Mouse (Mus musculus): ENCODE results near the gene Vps35.

The Vps35 gene

DNA sequence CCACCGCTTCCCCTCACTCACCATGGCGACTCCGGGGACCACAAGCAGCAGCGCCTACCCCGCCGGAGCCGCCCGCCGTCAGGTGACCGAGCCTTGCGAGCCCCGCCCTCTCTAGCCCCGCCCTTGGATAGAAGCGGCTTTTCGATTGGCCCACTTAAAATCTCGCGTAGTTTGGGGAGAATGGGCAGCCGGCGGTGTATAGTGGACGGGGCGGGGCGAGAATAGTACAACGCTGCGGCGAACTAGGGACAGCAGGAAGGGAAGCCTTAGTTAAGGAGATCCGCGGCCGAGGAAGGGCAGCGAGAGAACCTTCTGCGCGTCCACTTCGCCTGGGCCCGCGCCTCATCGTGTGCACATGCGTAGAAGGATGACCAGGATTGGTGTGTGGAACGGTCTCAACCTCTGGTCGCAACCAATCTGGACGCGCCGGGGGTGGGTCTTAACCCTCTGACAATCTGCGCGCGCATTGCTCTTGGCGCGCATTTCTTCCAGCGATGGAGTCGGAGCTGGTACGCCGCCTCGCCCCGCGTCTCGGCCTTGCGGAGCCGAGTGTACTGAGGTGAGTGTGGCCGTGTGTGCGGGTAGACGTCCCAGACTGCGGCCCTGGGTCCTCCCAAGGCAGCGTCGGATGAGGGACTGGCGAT is at the start of gene Vps35, which contains the start of gene Orc6:
TSS of gene Vps35 (minus strand) at position 369 of the 644 bp plus-strand sequence.
TSS of gene Orc6 (plus strand) at position 199 of the 644 bp plus-strand sequence.
- DNase-seq, result peak; percentile 96

DNA sequence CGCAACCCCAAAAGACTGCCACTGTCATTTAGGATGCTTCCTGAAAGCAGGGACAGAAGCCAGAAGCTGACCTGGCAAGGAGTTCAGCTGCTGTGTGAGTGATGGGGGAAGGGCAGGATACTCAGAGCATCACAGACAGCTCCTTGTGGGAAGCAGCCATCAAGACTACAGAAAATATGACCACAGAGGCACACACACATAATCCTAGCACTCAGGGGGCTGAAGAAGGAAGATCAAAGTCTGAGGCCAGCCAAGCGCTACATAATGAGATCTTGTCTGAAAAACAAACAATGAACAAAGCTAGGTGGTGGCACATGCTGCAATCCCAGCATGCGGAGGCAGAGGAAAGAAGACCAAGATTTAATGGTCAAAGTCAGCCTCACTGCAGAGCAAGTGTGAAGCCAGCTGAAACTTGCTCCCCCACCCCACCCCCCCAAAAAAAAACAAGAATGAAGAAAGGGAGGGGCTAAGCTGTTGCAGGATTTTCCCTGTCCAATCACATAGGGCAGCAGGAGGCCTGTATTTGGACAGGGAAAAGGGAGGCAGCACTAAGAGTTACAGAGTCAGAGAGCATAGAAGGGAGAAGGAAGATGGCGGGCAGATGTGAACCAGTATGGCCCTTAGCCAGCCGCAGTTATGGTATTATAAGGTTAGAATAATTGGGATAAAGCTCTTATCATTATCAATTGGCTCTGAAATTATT is 40.4 kb upstream of the Vps35 start:
- no peak for DNase-seq

DNA sequence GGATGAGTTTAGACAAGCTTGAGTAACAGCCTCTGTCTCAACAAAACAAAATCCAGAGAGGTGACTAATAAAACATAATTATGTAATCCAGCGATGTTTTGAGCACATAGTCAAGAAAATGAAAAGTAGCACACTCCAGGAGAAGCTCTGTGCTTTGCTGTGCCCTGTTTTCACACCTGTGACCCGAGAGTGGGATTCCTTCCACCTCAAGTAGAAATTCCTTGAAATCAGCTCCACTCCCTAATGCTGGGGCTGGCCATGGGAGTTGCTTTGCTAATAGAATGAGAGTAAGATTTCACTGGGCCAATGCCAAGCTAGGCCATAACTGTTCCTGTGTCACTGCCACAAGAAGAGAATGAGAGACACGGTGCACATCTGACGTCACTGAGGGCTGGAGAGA is 38.1 kb upstream of the Vps35 start:
- no peak for DNase-seq

DNA sequence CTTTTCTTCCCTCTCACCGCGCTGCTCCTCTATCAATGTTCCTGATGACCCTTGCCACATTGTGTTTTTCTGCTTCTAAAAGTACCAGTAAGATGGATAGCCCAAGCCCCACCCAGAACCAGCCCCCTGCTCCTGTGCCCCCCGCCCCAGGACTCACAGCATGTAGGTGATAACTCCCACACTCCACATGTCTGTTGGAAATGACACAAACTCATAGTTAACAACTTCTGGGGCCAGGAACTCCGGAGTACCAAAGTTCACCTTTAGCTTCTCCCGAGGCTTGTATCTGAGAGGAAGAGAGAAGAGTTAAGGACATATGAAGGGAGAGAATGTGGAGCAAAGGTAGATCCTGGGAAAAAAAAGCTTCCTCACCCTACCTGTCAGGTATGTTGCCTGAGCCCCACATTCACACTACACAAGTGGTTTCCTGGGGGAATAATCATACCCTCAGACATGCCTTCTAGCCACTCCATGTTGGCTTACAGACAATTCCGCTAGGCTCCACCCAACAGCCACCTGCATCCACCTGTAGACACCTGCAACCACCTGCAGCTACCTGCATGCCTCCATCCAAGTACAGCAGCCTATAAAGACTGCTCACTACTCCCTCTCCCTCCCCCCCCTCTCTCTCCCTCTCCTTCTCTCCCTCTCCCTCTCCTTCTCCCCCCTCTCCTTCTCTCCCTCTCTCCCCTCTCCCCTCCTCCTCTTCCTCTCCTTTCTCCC is 36.8 kb upstream of the Vps35 start:
- no peak for DNase-seq

DNA sequence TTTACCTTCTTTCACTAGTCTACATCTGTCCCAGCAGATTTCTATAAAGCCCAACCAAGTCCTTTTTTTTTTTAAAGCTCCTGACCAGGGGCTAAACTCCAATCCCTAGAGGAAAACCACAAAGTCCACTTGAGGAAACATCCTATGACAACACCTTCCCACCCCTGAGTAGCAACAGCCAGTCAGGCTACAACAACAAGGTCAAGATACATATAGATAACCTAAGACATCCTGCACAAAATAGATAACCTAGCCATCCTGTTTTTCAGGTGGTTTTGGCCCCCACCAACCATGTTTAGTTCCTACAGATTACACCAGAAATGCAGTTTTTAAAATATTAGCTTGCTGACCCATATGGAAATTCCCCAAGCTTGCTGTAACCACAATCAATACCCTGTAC is 35.5 kb upstream of the Vps35 start:
- no peak for DNase-seq

DNA sequence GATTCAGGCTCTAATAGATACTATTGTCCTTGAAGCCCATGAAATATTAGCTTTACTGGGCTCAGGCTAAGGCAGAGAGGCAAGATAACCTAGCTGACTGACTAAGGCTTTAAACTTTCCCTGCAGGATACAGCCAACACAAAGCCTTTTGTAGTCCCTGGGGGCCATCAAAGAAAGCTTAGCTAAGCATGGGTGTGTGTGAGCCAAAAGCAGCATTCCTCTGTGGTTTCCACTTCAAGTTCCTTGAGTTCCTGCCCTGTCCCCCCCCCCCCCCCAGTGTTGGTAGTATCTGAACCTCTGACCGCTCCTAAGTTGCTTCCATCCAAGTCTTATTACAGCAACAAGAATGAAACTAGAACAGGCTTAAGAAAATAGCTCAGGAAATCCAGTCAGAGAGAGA is 29.9 kb upstream of the Vps35 start:
- no peak for DNase-seq

DNA sequence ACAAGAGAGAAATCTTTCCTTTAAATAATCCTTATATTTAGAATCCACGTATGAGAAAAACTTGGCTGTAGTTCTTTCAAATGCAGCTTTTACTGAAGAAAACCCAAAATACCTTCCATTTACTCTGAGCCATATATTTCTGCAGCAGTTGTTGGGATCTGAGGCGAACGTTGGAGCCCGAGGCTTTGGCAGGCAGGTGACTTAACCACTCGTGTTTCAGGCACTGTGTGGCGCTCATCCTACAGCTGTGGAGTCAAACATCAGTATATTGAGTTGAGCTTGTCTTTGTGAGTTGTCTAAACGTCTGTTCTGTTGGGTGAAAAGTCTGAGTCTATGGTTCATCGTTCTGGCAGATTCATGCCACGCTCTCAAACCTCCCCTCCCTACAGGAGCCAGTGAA is 27.4 kb upstream of the Vps35 start:
- DNase-seq, result no peak

DNA sequence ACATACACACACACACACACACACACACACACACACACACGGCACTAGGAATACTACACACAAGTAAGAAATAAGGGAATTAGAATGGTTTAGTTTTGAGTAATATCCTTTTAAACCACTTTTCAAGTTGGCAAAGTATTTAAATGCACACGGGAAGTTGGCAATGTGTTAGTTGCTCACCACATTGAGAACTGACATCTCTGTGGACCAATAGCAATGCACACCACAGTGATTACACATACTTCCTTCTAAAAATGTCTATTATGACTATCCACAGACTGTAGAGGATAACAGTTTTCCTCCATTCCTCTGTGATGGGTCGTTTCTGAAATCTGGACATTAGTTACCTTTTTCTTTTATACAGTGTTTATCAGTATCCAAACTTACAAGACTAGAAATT is 23.5 kb upstream of the Vps35 start:
- DNase-seq, result no peak

DNA sequence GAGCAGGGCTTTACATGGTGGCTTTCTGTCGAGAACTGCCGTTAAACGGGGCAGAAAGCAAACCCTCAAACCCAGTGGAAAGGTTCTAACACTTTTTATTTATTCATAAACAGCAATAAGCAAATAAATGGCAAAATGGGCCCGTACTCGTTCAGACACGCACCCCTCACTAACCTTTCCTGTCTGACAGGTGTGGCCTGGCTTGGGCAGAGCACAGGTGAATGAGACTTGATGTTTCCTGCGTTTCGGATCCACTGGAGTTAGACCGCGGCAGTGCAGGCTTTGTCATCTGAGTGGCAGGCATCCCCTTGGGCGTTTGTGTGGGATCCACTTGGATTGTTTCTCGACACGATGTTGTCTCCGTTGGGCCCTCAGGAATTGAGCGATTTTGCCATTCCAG is 22.4 kb upstream of the Vps35 start:
- DNase-seq, result no peak

DNA sequence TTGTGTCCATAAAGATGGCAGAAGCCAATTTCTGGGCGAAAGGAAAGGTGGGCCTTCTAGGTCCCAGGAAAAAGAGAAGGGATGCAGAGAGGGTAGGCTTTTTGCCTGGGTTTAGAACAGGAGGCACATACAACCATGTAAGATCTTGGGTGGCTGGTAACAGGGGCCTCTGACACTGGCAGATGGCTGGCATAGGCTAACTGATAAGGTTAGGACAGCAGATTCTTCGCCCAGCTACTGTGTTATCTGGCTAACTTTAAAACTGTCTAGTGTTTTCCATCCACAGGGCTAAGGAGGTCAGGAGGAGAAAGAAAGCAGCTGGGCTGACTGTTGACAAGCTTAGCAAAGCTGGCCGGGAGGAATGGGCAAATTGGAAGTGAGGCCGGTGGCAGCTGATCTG is 18.9 kb upstream of the Vps35 start:
- no peak for DNase-seq

DNA sequence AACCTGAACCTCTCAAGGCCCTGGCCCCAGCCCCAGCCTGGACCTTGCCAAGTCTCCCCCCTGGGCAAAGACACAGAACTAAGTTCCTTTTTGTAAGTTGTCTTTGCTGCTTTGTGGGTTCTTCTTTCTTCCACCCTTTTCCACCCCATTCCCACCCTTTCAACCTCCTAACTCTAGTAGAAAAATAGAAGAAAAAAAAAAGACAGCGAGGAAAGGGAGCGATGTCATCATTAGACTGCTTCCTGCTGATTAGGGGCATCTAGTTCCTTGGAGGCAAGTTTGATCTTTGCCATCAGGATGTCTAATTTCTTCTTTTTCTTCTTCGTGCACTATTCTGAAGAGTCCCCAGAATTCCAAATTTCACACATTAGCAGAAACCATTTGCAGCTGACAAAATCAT is 13.4 kb upstream of the Vps35 start:
- no peak for DNase-seq

DNA sequence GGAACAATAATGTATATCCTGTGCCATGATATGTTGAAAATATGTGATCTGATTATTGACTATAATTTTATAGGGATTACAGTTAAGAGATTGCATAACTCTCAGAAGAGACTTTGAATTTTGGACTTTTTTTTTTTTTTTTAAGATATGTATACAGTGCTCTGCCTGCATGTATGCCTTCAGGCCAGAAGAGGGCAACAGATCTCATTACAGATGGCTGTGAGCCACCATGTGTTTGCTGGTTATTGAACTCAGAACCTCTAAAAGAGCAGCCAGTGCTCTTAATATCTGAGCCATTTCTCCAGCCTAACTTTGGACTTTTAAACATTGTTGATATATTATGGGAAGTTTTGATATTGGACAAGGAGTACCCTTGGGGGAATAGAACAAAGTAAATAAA is 12.1 kb upstream of the Vps35 start:
- DNase-seq, result no peak

DNA sequence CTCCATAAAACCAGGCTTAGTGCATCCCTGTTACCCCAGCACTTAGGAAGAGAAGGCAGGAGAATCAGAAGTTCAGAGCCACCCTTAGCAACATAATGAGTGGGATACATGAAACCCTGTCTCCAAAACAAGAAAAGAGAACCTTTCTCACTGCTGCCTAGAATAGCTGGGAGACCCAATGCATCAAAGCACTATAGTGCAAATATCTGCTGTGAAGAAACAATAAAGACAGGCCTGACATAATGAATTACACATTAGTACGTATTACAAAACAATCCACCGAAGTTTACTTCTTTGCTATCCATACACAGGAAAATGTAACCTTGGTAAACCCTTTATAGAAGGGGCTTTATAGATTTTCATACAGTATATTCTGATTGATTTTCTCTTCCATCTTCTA is 9.0 kb upstream of the Vps35 start:
- DNase-seq, result no peak

DNA sequence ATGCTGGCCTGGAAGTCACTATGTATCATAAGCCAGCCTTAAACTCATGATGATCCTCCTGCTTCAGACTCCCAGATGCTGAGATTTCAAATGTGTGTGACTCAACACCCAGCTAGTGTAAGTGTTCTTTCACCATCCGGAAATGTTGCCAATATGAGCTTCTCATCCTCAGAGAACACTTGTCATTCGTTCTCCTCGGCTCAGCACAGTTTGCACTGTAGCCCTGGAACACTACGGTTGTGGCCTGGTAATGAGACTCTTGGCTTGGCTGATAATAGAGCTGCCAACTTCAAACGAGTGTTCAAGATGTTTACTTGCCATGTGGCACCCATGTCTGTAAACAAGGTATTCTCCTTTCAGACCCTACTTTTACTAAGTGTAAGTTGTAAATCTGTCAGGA is 3.9 kb upstream of the Vps35 start:
- no peak for DNase-seq

DNA sequence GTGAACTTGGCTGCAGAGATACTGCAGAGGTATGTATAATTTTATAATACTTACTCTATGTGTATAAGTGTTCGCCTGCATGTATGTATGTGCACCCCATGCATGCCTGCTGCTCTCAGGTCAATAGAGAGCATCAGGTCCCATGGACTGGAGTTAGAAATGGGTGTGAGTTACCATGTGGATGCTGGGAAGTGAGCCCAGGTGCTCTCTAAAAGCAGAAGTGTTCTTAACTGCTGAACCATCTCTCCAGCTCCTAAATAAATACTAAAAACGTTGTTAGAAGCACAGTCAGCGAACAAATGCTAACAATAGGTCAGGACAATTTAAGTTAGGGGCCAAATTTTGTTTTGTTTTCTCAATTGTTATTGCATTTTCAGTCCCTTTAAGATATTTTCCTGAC is 3.3 kb upstream of the Vps35 start:
- no peak for DNase-seq

DNA sequence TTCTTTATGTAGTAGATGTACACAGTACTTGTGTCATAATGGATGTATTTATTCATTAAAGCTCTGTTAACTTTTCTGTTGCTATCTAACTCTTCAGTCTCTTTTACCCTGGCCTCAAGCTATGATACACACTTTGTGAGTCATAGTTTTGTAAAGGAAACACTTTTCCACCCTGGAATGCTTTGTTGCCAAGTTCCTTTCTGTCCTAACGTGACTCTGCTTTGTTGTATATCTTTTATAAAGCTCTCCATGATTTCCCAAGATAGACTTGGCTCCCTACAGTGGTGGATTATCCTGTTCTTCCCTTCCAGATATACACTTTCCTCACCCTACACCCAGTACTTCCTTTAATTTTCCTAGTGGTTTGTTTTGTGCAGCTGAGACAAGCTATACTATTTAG is 2.3 kb upstream of the Vps35 start:
- no peak for DNase-seq

DNA sequence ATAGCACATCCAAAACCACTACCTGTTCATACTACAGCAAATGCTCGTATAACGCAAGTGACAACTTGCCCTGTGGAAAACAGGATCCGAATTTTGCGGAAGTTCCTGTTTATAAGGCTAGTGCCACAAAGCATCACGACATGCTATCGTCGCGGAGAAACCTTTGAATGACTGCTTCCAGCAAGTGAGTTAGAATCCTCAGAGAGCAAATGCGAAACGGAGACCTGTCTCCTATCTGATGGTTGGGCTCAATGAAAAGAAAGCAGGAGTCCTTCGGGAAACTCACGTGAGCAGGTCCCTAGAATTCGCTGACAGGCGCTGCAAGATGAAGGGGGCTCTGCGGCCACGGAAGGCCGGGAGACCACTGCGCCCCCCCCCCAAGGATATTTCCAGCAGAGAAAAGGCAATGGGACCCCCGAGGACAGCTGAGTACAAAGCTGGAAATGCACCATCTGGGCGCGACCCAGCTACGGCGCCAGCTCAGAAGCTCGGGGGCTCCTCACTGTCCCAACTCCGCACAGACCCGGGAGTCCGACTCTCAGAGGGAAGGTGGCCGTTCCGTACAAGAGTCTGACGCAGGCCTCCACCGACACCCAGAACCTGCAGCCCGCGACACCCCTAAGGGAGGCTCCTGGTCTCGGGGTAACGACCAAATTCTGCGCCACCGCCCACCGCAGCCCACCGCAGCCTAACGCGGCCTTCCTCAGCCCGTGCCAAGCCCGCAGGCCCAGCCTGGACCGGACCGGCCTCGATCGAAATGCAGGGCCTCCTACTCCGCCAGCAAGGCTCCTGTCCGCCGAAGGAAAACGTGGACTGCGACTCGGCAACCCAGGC is 785 bp downstream of the Vps35 start:
- peak in 1 of 2 experiments; percentile 6 for DNase-seq

DNA sequence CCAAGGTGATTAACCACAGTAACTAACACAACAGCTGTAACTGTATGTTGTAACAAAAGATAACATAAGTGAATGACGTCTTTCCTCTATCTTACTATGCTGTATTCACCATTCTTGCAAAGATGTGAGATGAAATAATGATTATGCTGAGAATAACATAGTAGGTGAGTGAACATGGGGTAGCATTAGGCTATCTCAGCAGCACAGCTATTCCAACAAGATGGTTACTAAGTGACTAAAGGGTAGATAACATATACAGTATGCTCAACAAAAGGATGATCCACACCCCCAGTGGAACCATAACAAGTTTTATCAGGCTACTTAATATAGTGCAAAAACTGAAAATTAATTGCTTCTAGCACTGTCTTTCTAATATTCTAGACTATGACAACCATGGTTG is 12.8 kb downstream of the Vps35 start:
- no peak for DNase-seq

DNA sequence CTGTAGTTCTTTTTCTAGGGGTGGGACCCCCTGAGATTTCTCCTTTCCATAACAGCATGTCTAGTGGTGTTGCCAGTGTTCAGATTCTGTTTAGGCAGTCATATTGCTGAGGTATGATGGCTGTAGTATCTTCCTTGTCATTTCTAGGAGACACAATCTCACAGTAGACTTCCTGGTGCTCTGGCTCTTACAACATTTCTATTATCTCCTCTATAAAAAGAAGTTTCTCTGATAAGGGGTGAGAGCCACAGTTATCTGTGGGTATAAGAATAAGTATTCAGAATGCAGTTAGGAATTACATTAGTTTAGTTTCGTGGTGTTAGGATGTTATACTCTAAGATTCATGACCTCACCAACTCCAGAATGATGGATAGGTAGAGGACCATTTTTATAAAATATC is 72.3 kb downstream of the Vps35 start:
- DNase-seq, result no peak

DNA sequence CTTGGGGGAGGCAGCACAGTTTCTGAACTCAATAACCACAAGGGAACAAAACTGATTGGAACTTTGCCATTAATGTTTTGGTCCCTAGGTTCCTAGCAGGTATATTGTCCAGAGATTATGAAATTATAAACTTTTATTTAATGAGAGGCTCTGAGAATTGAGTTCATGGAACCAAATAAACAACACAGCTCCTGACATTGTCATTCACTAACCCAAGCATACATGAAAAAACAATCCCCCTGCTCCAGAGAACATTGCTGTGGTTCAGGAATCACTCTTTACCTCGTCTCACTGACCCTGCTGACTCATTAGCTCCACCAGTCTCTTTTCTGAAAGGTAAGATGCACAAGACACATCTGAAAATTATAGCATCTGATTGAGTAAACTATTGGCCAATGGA is 73.9 kb downstream of the Vps35 start, which contains the start of gene Olfr371:
TSS of gene Olfr371 (plus strand) at position 301 of the 400 bp plus-strand sequence.
- no peak for DNase-seq

DNA sequence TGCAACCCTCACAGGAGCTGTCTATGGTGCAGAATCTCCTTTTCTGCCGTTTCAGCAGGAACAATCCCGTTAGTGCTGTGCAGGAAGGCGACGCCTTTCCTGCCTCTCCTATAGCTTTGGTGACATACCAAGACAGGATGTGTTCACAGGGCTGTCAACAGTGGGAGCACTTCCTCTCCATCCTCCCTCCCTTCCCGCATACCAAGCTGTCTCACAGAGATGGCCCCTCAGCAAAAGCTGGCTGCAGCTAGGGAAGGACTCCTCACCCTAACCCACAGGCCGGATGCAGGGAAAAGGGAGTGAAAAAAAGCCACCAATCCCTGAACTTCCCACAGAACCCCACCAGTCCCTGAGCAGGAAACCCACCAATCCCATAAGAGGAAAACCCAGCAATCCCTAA is 78.6 kb downstream of the Vps35 start:
- DNase-seq, result no peak

DNA sequence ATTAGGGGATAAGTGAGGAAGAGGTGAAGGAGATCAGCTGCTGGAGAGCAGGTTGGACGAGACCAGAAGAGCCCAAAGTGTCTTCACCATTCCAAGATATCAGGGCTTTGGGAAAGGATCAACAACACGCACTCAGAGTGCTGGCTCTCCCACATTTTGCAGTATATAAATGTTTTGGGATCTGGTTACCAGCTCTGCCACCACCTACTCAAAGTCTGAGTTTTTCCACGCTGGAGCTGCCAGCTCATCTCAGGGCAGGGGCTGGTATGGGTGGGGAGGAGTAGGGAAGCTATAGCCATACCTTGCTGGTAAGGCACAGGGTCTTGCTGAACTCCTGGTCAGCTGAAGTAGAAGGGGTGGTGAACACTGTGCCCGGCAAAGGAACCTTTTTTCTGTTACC is 79.4 kb downstream of the Vps35 start:
- DNase-seq, result no peak

All from thymus, postnatal 36 days (tissue).